Mouse (Mus musculus) ovary, postnatal 36 days (tissue): Measurements from ENCODE around the gene Vps37b.
"Not testable (repeated sequence)": the region's sequence is repeated elsewhere in the genome, so short reads cannot be mapped to it uniquely, and the experiment has no call there.

Experiments
- DNase-seq: peaks from one replicate; pipeline ENCODE4 v3.0.0; 2022; ENCODE audit warnings: low spot score, mixed read lengths

Vps37b gene

GRCm38 (mm10) chr5:124032001-124032508 is at the start of gene Vps37b:
Gene Vps37b (minus strand): TSS chr5:124032270.
- DNase-seq = peak; percentile 87

GRCm38 (mm10) chr5:124079880-124080279 is 47.8 kb upstream of the Vps37b start:
- no peak for DNase-seq

GRCm38 (mm10) chr5:124078794-124079416 is 46.8 kb upstream of the Vps37b start:
- no peak for DNase-seq

- DNase-seq = no peak
Observed at GRCm38 (mm10) chr5:124077856-124078460, 45.9 kb upstream of the Vps37b start.

GRCm38 (mm10) chr5:124077241-124077640 is 45.2 kb upstream of the Vps37b start:
- DNase-seq = no peak

GRCm38 (mm10) chr5:124076559-124076958 is 44.5 kb upstream of the Vps37b start:
- DNase-seq = no peak

GRCm38 (mm10) chr5:124075716-124076115 is 43.6 kb upstream of the Vps37b start:
- no peak for DNase-seq

- DNase-seq = no peak
Observed at GRCm38 (mm10) chr5:124074845-124075307, 42.8 kb upstream of the Vps37b start.

GRCm38 (mm10) chr5:124073682-124074081 is 41.6 kb upstream of the Vps37b start:
- DNase-seq = no peak

GRCm38 (mm10) chr5:124069657-124070056 is 37.6 kb upstream of the Vps37b start:
- DNase-seq = no peak

GRCm38 (mm10) chr5:124062037-124062824 is 30.2 kb upstream of the Vps37b start:
- DNase-seq = no peak

GRCm38 (mm10) chr5:124059677-124060076 is 27.6 kb upstream of the Vps37b start:
- DNase-seq = no peak

- DNase-seq = no peak
Observed at GRCm38 (mm10) chr5:124058749-124059148, 26.7 kb upstream of the Vps37b start.

GRCm38 (mm10) chr5:124056956-124057355 is 24.9 kb upstream of the Vps37b start:
- DNase-seq = no peak

GRCm38 (mm10) chr5:124056219-124056618 is 24.1 kb upstream of the Vps37b start:
- DNase-seq = no peak

GRCm38 (mm10) chr5:124052641-124053040 is 20.6 kb upstream of the Vps37b start:
- DNase-seq = not testable (repeated sequence)

- no peak for DNase-seq
Observed at GRCm38 (mm10) chr5:124051899-124052491, 19.9 kb upstream of the Vps37b start.

GRCm38 (mm10) chr5:124050095-124051050 is 18.3 kb upstream of the Vps37b start:
- DNase-seq = no peak

- DNase-seq = no peak
Observed at GRCm38 (mm10) chr5:124049249-124050045, 17.4 kb upstream of the Vps37b start.

- DNase-seq = no peak
Observed at GRCm38 (mm10) chr5:124046741-124047401, 14.8 kb upstream of the Vps37b start.
